ENCODE assay signal across 18 mouse cellular contexts in the genomic region with DNA sequence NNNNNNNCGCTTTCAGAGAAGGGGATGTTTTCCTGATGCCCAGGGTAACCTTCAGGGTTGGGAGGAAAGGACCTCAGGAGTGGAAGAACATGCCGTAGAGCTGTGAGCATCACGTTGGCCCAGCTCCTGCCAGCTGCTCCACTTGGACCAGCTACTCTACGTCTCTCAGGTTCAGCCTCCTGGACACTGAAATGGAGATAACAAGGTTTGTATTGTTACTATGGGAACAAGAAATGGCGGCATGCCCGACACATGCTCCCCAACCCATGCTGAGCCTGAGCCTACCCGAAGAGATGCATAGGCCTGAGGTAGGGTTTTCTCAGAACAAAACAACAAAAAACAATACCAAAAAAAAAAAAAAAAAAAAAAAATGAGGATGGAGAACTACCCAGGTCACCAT.
DNase-seq lines count a peak whose midpoint lies in the region; ATAC-seq and TF ChIP-seq lines count a peak whose summit lies in the region.
"Had no signal": no experiment of that assay in that cellular context is flagged by ENCODE, and none has a peak within 500 bp of the region (broad histone marks: within the 10 kb centered on the region; RNA-seq: fewer than 3 reads in every experiment).

No protein-coding gene starts in this region.

- H3K4me2 ChIP-seq in hindbrain, postnatal 0 days (ENCODE audit: low read depth, low read length) = no peak overlapping the region
- no peak overlapping the region for H3K4me2 ChIP-seq in hindbrain, embryonic 13.5 days
- H3K4me2 ChIP-seq: hindbrain, embryonic 12.5 days; liver, embryonic 15.5 days had no signal

- no peaks in the 10 kb centered on the region for H3K36me3 ChIP-seq in hindbrain, postnatal 0 days (ENCODE audit: insufficient read depth, low read length)
- H3K36me3 ChIP-seq in hindbrain, embryonic 13.5 days = no peaks in the 10 kb centered on the region
- H3K36me3 ChIP-seq: hindbrain, embryonic 12.5 days; liver, embryonic 15.5 days had no signal

- H3K4me3 ChIP-seq in hindbrain, postnatal 0 days (ENCODE audit: low read length) = no peak overlapping the region
- H3K4me3 ChIP-seq in hindbrain, embryonic 13.5 days = no peak overlapping the region
- H3K4me3 ChIP-seq: hindbrain, embryonic 12.5 days; liver, embryonic 15.5 days; megakaryocyte, embryonic 14.5 days had no signal

- no peak overlapping the region for H3K27ac ChIP-seq in hindbrain, postnatal 0 days
- H3K27ac ChIP-seq in hindbrain, embryonic 13.5 days = no peak overlapping the region
- H3K27ac ChIP-seq: hindbrain, embryonic 12.5 days; liver, embryonic 15.5 days had no signal

- 56% methylated on average over 6 of the region's 7 CpGs for WGBS in hindbrain, postnatal 0 days
- WGBS in hindbrain, embryonic 13.5 days = 79% methylated on average over 6 of the region's 7 CpGs

- peaks cover 1% of the 10 kb centered on the region; the same call in 1 of the 2 replicates for H3K4me1 ChIP-seq in hindbrain, postnatal 0 days (ENCODE audit: insufficient read depth, low read length)
- peaks cover 11% of the 10 kb centered on the region for H3K4me1 ChIP-seq in hindbrain, embryonic 13.5 days (replicated peaks)
- H3K4me1 ChIP-seq: liver, embryonic 15.5 days had no signal

- peak; percentile 43 for DNase-seq in hindbrain, postnatal 0 days (ENCODE audit: low spot score)
- peak; percentile 49 for DNase-seq in MN1 (ENCODE audit: low spot score)
- peak; percentile 45 for DNase-seq in induced T-regulatory cell, adult 2 months (ENCODE audit: low read depth)
- no peak for DNase-seq in adrenal gland, postnatal 4 days (ENCODE audit: low spot score in 2 of 2)
- no peak for DNase-seq in kidney, postnatal 36 days
- no peak for DNase-seq in adrenal gland, postnatal 10 days
- DNase-seq: cerebellum, adult 9-10 months; kidney, postnatal 10 days; layer of hippocampus, adult 9-11 months; thymus, adult 2 months had no signal

- ATAC-seq in hindbrain, postnatal 0 days = no peak
- ATAC-seq in hindbrain, embryonic 13.5 days (ENCODE audit: low FRiP score) = no peak
- peak; percentile 26; the same call in 1 of the 2 replicates for ATAC-seq in common myeloid progenitor, adult 5-6 weeks (replicated peaks; ENCODE audit: low read depth, poor library complexity, severe bottlenecking)
- ATAC-seq: forebrain, embryonic 14.5 days; midbrain, embryonic 16.5 days had no signal

- no peak for TF ChIP-seq CTCF in hindbrain, postnatal 0 days (IDR thresholded peaks at IDR 0.05; ENCODE audit: low read depth)

- H3K27me3 ChIP-seq in hindbrain, postnatal 0 days (ENCODE audit: insufficient read depth, low read length) = no peaks in the 10 kb centered on the region
- peaks cover 48% of the 10 kb centered on the region for H3K27me3 ChIP-seq in hindbrain, embryonic 13.5 days
- H3K27me3 ChIP-seq: CH12.LX; liver, embryonic 15.5 days had no signal

- H3K9me3 ChIP-seq in hindbrain, postnatal 0 days (ENCODE audit: low read length) = no peaks in the 10 kb centered on the region
- H3K9me3 ChIP-seq in hindbrain, embryonic 13.5 days = no peaks in the 10 kb centered on the region
- H3K9me3 ChIP-seq: hindbrain, embryonic 12.5 days; liver, embryonic 15.5 days had no signal

- H3K9ac ChIP-seq in hindbrain, postnatal 0 days (replicated peaks; ENCODE audit: low read length) = no peak overlapping the region
- no peak overlapping the region for H3K9ac ChIP-seq in hindbrain, embryonic 13.5 days
- H3K9ac ChIP-seq: hindbrain, embryonic 12.5 days; liver, embryonic 15.5 days had no signal

Comparison
In these comparisons a context has a peak if more than half of its experiments do, and no peak if none do; other contexts are left out.
1. DNase-seq: peak in hindbrain, postnatal 0 days (single experiment), MN1 (single experiment) and induced T-regulatory cell, adult 2 months (single experiment); none in adrenal gland, postnatal 4 days (0 of 2), kidney, postnatal 36 days (0 of 2) and adrenal gland, postnatal 10 days (single experiment).